Mouse (Mus musculus) lung, adult 2 months (tissue): ENCODE results near the gene Tmem234. TPM values are rescaled to one million over a fixed set of nuclear protein-coding genes. Genes with fewer than 3 reads are reported as not detected.

Source experiments
- DNase-seq: peaks from one replicate; pipeline ENCODE4 v3.0.0; 2022
- H3K4me1 ChIP-seq: fragments of 200-500 bp; 2 replicates; pipeline ENCODE4 v1.6.1; 2011; ENCODE audit warnings: low read length; ENCODE audit not compliant: control insufficient read depth, insufficient read depth
- H3K4me3 ChIP-seq: fragments of 200-500 bp; replicated peaks from 2 replicates; pipeline ENCODE3; 2011; ENCODE audit warnings: low read depth, mild to moderate bottlenecking, control low read depth, low read length; ENCODE audit errors: extremely low read depth
- CTCF ChIP-seq: fragments of 200-500 bp; IDR thresholded peaks from 2 replicates; pipeline ENCODE4 v1.5.1; 2011; ENCODE audit warnings: mild to moderate bottlenecking, low read length, control low read depth; ENCODE audit not compliant: insufficient read depth
- POLR2A ChIP-seq: fragments of 200-500 bp; IDR thresholded peaks from 2 replicates; pipeline ENCODE4 v1.6.1; 2011; ENCODE audit warnings: low read depth, mild to moderate bottlenecking, control low read depth, low read length, borderline replicate concordance; ENCODE audit errors: extremely low read depth
- WGBS: fragments of 180-500 bp; shearing (Covaris S2); methylation state at CpG from one replicate; pipeline ENCODE4 v1.1.7; 2018; 5-methylcytosine and 5-hydroxymethylcytosine counted together
- polyA plus RNA-seq: library from polyadenylated mRNA; depleted of rRNA; stranded (reverse); fragments of >200 nt; gene quantifications from 2 replicates; pipeline ENCODE4 v1.2.3, GENCODE M21; 2012; rRNA removed

The Tmem234 gene
- polyA plus RNA-seq, 1 experiment, result 136 TPM

GRCm38 (mm10) chr4:129654770-129655169, 54.3 kb downstream of the Tmem234 start:
- no peaks in the 10 kb centered on the region for H3K4me1 ChIP-seq
- 93% methylated on average over 14 of the region's 14 CpGs for WGBS
- no peak for DNase-seq
- TF ChIP-seq CTCF (no peak), POLR2A (no peak)
- no peak overlapping the region for H3K4me3 ChIP-seq

- 88% methylated on average over 3 of the region's 3 CpGs for WGBS
- no peak for DNase-seq
- Histone ChIP-seq H3K4me1 (no peaks in the 10 kb centered on the region), H3K4me3 (no peak overlapping the region)
- TF ChIP-seq CTCF (no peak), POLR2A (no peak)
These were observed 61.1 kb downstream of the Tmem234 start for GRCm38 (mm10) chr4:129661584-129661983.

DNA sequence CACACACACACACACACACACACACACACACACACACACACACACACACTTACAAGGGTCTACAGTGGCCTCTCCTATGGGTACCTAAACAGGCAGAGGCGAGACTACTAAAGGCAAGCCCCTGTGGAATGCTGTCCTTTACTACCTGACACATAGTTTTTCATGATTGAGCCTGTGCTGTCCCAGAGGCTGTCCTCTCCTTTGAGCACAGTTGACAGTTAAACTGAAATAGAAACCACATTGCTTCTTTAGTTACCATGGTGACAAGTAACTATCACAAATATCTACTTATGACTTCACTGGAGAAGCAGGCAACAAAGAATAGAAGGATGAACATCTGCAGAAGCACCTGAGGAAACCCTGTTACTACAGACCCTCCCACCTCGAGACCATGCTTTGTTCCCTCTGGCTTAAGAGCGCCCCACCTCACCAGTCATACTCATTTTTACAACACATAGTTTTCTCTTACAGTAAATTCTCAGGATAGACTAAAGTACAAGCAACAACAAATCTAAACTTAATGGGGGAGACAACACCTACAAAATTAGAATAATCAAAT, 61.9 kb downstream of the Tmem234 start:
- Histone ChIP-seq H3K4me3 (no peak overlapping the region), H3K4me1 (no peaks in the 10 kb centered on the region)
- no peak for TF ChIP-seq POLR2A
- TF ChIP-seq CTCF, result no peak
- whole genome bisulfite sequencing, result 78% methylated on average over 3 of the region's 3 CpGs
- DNase-seq, result no peak

GRCm38 (mm10) chr4:129671491-129672082, 71.1 kb downstream of the Tmem234 start:
- 2% methylated on average over 12 of the region's 12 CpGs for WGBS
- peak; percentile 25 for DNase-seq
- Histone ChIP-seq H3K4me1 (peaks cover 10% of the 10 kb centered on the region), H3K4me3 (peak overlapping the region; percentile 96)
- TF ChIP-seq POLR2A (no peak), CTCF (peak; percentile 46; the same call in 1 of the 2 replicates)

DNA sequence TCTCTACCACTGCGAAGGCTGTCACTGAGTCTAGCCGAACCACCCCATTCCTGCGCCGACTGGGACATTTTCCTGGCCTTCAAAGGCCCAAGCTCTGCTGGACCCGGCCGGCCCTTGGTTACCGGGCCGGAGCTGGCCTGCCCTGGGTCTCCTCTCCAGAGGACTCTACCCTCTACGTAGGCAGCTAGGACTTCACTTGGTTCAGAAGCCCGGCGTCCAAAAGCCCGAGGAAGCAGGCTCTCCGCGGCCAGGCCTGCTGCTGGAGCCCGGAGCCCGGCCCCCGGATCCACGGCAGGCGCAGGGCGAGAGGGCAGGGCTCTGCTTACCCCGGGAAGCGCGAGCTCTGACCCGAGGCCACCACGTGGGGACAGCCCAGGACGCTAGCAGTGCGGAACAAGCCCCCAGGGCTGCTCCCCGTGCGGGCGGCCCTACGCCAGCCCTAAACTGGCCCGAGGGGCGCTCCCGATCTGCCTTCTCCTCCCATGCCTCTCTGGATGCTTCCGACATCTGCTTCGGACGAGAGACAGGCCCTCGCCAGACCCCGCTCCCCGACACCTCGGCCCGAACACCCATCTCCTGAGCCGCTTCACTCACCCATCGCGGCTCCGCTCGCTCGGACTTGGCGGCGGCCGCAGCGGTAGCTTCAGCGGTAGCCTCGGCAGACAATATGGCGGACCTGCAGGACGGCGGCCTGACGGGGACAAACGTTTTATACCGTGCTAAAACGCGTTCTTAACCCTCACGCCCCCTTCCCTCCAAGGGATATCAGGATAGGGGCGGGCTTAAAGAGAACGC, 71.8 kb downstream of the Tmem234 start, which contains the start of gene Kpna6:
Gene Kpna6, minus strand, starts transcription at position 685 of the 795 bp plus-strand sequence.
- TF ChIP-seq CTCF, result no peak
- TF ChIP-seq POLR2A, result peak; percentile 64; the same call in 1 of the 2 replicates
- H3K4me1 ChIP-seq, result peaks cover 10% of the 10 kb centered on the region
- H3K4me3 ChIP-seq, result peak within 1 kb of the TSS; percentile 96
- WGBS, result under 1% methylated on average over 65 of the region's 65 CpGs
- peak; percentile 93 for DNase-seq

GRCm38 (mm10) chr4:129672878-129673449, 72.5 kb downstream of the Tmem234 start:
- DNase-seq, result no peak
- TF ChIP-seq POLR2A, result no peak
- no peak for TF ChIP-seq CTCF
- peak overlapping the region; percentile 96 for H3K4me3 ChIP-seq
- peaks cover 10% of the 10 kb centered on the region for H3K4me1 ChIP-seq
- 1% methylated on average over 10 of the region's 10 CpGs for WGBS

Other genes starting within 250 kb of the Tmem234 start
- gene Zbtb8a, start 222.6 kb upstream of the Tmem234 start, polyA plus RNA-seq, result 8.8 and 13.9 TPM in 2 replicates
- gene Zbtb8b, start 159.8 kb upstream of the Tmem234 start, polyA plus RNA-seq, result 0.12 and 0.14 TPM in 2 replicates
- 18.9 and 28.4 TPM in 2 replicates for gene Bsdc1, start 139.1 kb upstream of the Tmem234 start, polyA plus RNA-seq
- 0.12 TPM in 1 of 2 replicates, not detected in the other for gene Tssk3, start 109.6 kb upstream of the Tmem234 start, polyA plus RNA-seq
- gene Fam229a, start 109.5 kb upstream of the Tmem234 start, polyA plus RNA-seq, result 0.80 and 1.1 TPM in 2 replicates
- 16.6 and 18.6 TPM in 2 replicates for gene Marcksl1, start 87.1 kb upstream of the Tmem234 start, polyA plus RNA-seq
- gene Hdac1, start 58.0 kb upstream of the Tmem234 start, polyA plus RNA-seq, result 35.3 and 64.8 TPM in 2 replicates
- 7.9 and 11.8 TPM in 2 replicates for gene Lck, start 27.0 kb upstream of the Tmem234 start, polyA plus RNA-seq
- gene Fam167b, start 22.1 kb upstream of the Tmem234 start, polyA plus RNA-seq, result 1.9 and 2.7 TPM in 2 replicates
- gene Eif3i, start within 50 bp of the Tmem234 start, polyA plus RNA-seq, result 148 and 197 TPM in 2 replicates
- 16.0 and 17.8 TPM in 2 replicates for gene Dcdc2b, start 13.6 kb downstream of the Tmem234 start, polyA plus RNA-seq
- gene Iqcc, start 18.4 kb downstream of the Tmem234 start, polyA plus RNA-seq, result 31.1 and 36.5 TPM in 2 replicates
- gene Ccdc28b, start 23.3 kb downstream of the Tmem234 start, polyA plus RNA-seq, result 20.6 and 34.1 TPM in 2 replicates
- 30.0 and 36.7 TPM in 2 replicates for gene Txlna, start 40.4 kb downstream of the Tmem234 start, polyA plus RNA-seq
- gene Kpna6, start 72.1 kb downstream of the Tmem234 start, polyA plus RNA-seq, result 16.6 and 26.3 TPM in 2 replicates
- gene Tmem39b, start 96.2 kb downstream of the Tmem234 start, polyA plus RNA-seq, result 24.4 and 25.7 TPM in 2 replicates
- 34.8 and 44.5 TPM in 2 replicates for gene Khdrbs1, start 141.6 kb downstream of the Tmem234 start, polyA plus RNA-seq
- 40.3 and 50.2 TPM in 2 replicates for gene Ptp4a2, start 210.6 kb downstream of the Tmem234 start, polyA plus RNA-seq